Mouse (Mus musculus): Measurements from ENCODE around the gene Ankrd11. TPM values are rescaled to one million over a fixed set of nuclear protein-coding genes. Genes with fewer than 3 reads are reported as not detected.

Gene Ankrd11
- polyA plus RNA-seq, 1 experiment from 2014 or later = 21.2 TPM

- no peaks in the 10 kb centered on the region for H3K27me3 ChIP-seq (ENCODE audit: insufficient read depth, low read length)
- TF ChIP-seq CTCF (IDR thresholded peaks at IDR 0.05; ENCODE audit: low read depth) (no peak), EP300 (IDR thresholded peaks at IDR 0.05; ENCODE audit: low read depth) (no peak)
- 0 out of 2 replicates have a peak overlapping the region, but pooled peaks have one; percentile 34 for H3K27ac ChIP-seq (ENCODE audit: low read depth)
- H3K4me2 ChIP-seq (ENCODE audit: low read depth, low read length) = peak overlapping the region; percentile 29; the same call in 1 of the 2 replicates
- WGBS (ENCODE audit: insufficient replicate concordance) = 69% methylated on average over 8 of the region's 8 CpGs
- peaks cover 60% of the 10 kb centered on the region for H3K4me1 ChIP-seq (ENCODE audit: insufficient read depth)
- no peak overlapping the region for H3K9ac ChIP-seq (replicated peaks)
- no peak overlapping the region for H3K4me3 ChIP-seq (ENCODE audit: low read depth, low read length)
- no peaks in the 10 kb centered on the region for H3K9me3 ChIP-seq (ENCODE audit: low read length)
- no peaks in the 10 kb centered on the region for H3K36me3 ChIP-seq (replicated peaks; ENCODE audit: insufficient read depth, low read length)
- ATAC-seq (no peak), DNase-seq (no peak)
Measured at GRCm38 (mm10) chr8:122986501-122987184, 55.4 kb downstream of the Ankrd11 start.

GRCm38 (mm10) chr8:122984175-122984574, 57.9 kb downstream of the Ankrd11 start:
- H3K27me3 ChIP-seq (ENCODE audit: insufficient read depth, low read length) = no peaks in the 10 kb centered on the region
- DNase-seq (no peak), ATAC-seq (no peak)
- no peaks in the 10 kb centered on the region for H3K9me3 ChIP-seq (ENCODE audit: low read length)
- H3K36me3 ChIP-seq (replicated peaks; ENCODE audit: insufficient read depth, low read length) = no peaks in the 10 kb centered on the region
- 74% methylated on average over 3 of the region's 3 CpGs for WGBS (ENCODE audit: insufficient replicate concordance)
- H3K4me3 ChIP-seq (ENCODE audit: low read depth, low read length) = no peak overlapping the region
- H3K9ac ChIP-seq (replicated peaks) = no peak overlapping the region
- no peak overlapping the region for H3K4me2 ChIP-seq (ENCODE audit: low read depth, low read length)
- H3K4me1 ChIP-seq (ENCODE audit: insufficient read depth) = peaks cover 49% of the 10 kb centered on the region
- H3K27ac ChIP-seq (ENCODE audit: low read depth) = no peak overlapping the region
- TF ChIP-seq CTCF (IDR thresholded peaks at IDR 0.05; ENCODE audit: low read depth) = no peak
- TF ChIP-seq EP300 (IDR thresholded peaks at IDR 0.05; ENCODE audit: low read depth) = no peak

GRCm38 (mm10) chr8:122983178-122983942, 58.7 kb downstream of the Ankrd11 start:
- Histone ChIP-seq H3K9me3 (ENCODE audit: low read length) (no peaks in the 10 kb centered on the region), H3K4me2 (ENCODE audit: low read depth, low read length) (no peak overlapping the region)
- WGBS (ENCODE audit: insufficient replicate concordance) = 77% methylated on average over 19 of the region's 19 CpGs

GRCm38 (mm10) chr8:122981646-122982045, 60.4 kb downstream of the Ankrd11 start:
- Histone ChIP-seq H3K4me2 (ENCODE audit: low read depth, low read length) (no peak overlapping the region), H3K36me3 (replicated peaks; ENCODE audit: insufficient read depth, low read length) (no peaks in the 10 kb centered on the region), H3K9ac (replicated peaks) (no peak overlapping the region), H3K4me3 (ENCODE audit: low read depth, low read length) (no peak overlapping the region), H3K27me3 (ENCODE audit: insufficient read depth, low read length) (no peaks in the 10 kb centered on the region), H3K9me3 (ENCODE audit: low read length) (no peaks in the 10 kb centered on the region), H3K27ac (ENCODE audit: low read depth) (no peak overlapping the region), H3K4me1 (ENCODE audit: insufficient read depth) (peaks cover 45% of the 10 kb centered on the region)
- WGBS (ENCODE audit: insufficient replicate concordance) = 62% methylated on average over 5 of the region's 5 CpGs
- DNase-seq = no peak
- TF ChIP-seq EP300 (IDR thresholded peaks at IDR 0.05; ENCODE audit: low read depth) (no peak), CTCF (IDR thresholded peaks at IDR 0.05; ENCODE audit: low read depth) (no peak)
- no peak for ATAC-seq

More at GRCm38 (mm10) chr8:122983178-122983942, 58.7 kb downstream of the Ankrd11 start:
- TF ChIP-seq CTCF (IDR thresholded peaks at IDR 0.05; ENCODE audit: low read depth) (peak; percentile 40), EP300 (IDR thresholded peaks at IDR 0.05; ENCODE audit: low read depth) (no peak)
- no peak overlapping the region for H3K4me3 ChIP-seq (ENCODE audit: low read depth, low read length)
- no peak overlapping the region for H3K27ac ChIP-seq (ENCODE audit: low read depth)
- ATAC-seq (no peak), DNase-seq (no peak)
- H3K27me3 ChIP-seq (ENCODE audit: insufficient read depth, low read length) = no peaks in the 10 kb centered on the region
- no peak overlapping the region for H3K9ac ChIP-seq (replicated peaks)
- H3K36me3 ChIP-seq (replicated peaks; ENCODE audit: insufficient read depth, low read length) = no peaks in the 10 kb centered on the region
- peaks cover 51% of the 10 kb centered on the region for H3K4me1 ChIP-seq (ENCODE audit: insufficient read depth)

GRCm38 (mm10) chr8:122979865-122980509, 62.1 kb downstream of the Ankrd11 start:
- TF ChIP-seq EP300 (IDR thresholded peaks at IDR 0.05; ENCODE audit: low read depth) = no peak
- DNase-seq = no peak
- H3K4me1 ChIP-seq (ENCODE audit: insufficient read depth) = peaks cover 29% of the 10 kb centered on the region

GRCm38 (mm10) chr8:122979424-122979823, 62.7 kb downstream of the Ankrd11 start:
- Histone ChIP-seq H3K4me1 (ENCODE audit: insufficient read depth) (peaks cover 24% of the 10 kb centered on the region), H3K27me3 (ENCODE audit: insufficient read depth, low read length) (no peaks in the 10 kb centered on the region), H3K4me3 (ENCODE audit: low read depth, low read length) (no peak overlapping the region), H3K9me3 (ENCODE audit: low read length) (no peaks in the 10 kb centered on the region), H3K4me2 (ENCODE audit: low read depth, low read length) (no peak overlapping the region), H3K36me3 (replicated peaks; ENCODE audit: insufficient read depth, low read length) (no peaks in the 10 kb centered on the region), H3K27ac (ENCODE audit: low read depth) (no peak overlapping the region), H3K9ac (replicated peaks) (no peak overlapping the region)
- DNase-seq = no peak
- no peak for ATAC-seq
- no peak for TF ChIP-seq CTCF (IDR thresholded peaks at IDR 0.05; ENCODE audit: low read depth)
- no peak for TF ChIP-seq EP300 (IDR thresholded peaks at IDR 0.05; ENCODE audit: low read depth)
- WGBS (ENCODE audit: insufficient replicate concordance) = 66% methylated on average over 3 of the region's 3 CpGs

More at GRCm38 (mm10) chr8:122979865-122980509, 62.1 kb downstream of the Ankrd11 start:
- WGBS (ENCODE audit: insufficient replicate concordance) = 43% methylated on average over 10 of the region's 10 CpGs
- H3K27ac ChIP-seq (ENCODE audit: low read depth) = no peak overlapping the region; the same call in 1 of the 2 replicates
- H3K4me3 ChIP-seq (ENCODE audit: low read depth, low read length) = no peak overlapping the region
- H3K9ac ChIP-seq (replicated peaks) = no peak overlapping the region
- no peak for ATAC-seq
- H3K4me2 ChIP-seq (ENCODE audit: low read depth, low read length) = no peak overlapping the region
- H3K9me3 ChIP-seq (ENCODE audit: low read length) = no peaks in the 10 kb centered on the region
- H3K36me3 ChIP-seq (replicated peaks; ENCODE audit: insufficient read depth, low read length) = no peaks in the 10 kb centered on the region
- H3K27me3 ChIP-seq (ENCODE audit: insufficient read depth, low read length) = no peaks in the 10 kb centered on the region
